Mouse (Mus musculus): ENCODE measurements around the gene Rbfox3. TPM values are rescaled to one million over a fixed set of nuclear protein-coding genes. Genes with fewer than 3 reads are reported as not detected.

Gene Rbfox3
- polyA plus RNA-seq, 1 experiment from 2014 or later: 0.13 TPM

- ATAC-seq (ENCODE audit: insufficient read depth): no peak
- no peak overlapping the region for H3K4me2 ChIP-seq
- TF ChIP-seq CTCF (IDR thresholded peaks at IDR 0.05; ENCODE audit: low read depth): 0 out of 2 replicates have a peak, but pooled peaks have one; percentile 7
- H3K9ac ChIP-seq: no peak overlapping the region
- 71% methylated on average over 6 of the region's 6 CpGs for WGBS
- DNase-seq: no peak
- H3K27me3 ChIP-seq (ENCODE audit: insufficient read depth, low read length): no peaks in the 10 kb centered on the region
- no peaks in the 10 kb centered on the region for H3K36me3 ChIP-seq (ENCODE audit: insufficient read depth)
- H3K9me3 ChIP-seq (ENCODE audit: low read depth, low read length): no peaks in the 10 kb centered on the region
- H3K4me3 ChIP-seq (ENCODE audit: low read depth, low read length): no peak overlapping the region
- H3K27ac ChIP-seq (ENCODE audit: low read depth): no peak overlapping the region
- H3K4me1 ChIP-seq (ENCODE audit: insufficient read depth): no peaks in the 10 kb centered on the region
Observed at GRCm38 (mm10) chr11:118671958-118672357, 239.4 kb downstream of the Rbfox3 start.

GRCm38 (mm10) chr11:118671216-118671615, 240.2 kb downstream of the Rbfox3 start:
- no peak for ATAC-seq (ENCODE audit: insufficient read depth)
- 76% methylated on average over 6 of the region's 6 CpGs for WGBS

GRCm38 (mm10) chr11:118669820-118670219, 241.6 kb downstream of the Rbfox3 start:
- no peaks in the 10 kb centered on the region for H3K27me3 ChIP-seq (ENCODE audit: insufficient read depth, low read length)
- 61% methylated on average over 5 of the region's 5 CpGs for WGBS
- H3K4me2 ChIP-seq: no peak overlapping the region
- H3K4me1 ChIP-seq (ENCODE audit: insufficient read depth): no peaks in the 10 kb centered on the region
- ATAC-seq (ENCODE audit: insufficient read depth): no peak
- H3K9ac ChIP-seq: no peak overlapping the region
- DNase-seq: no peak
- TF ChIP-seq CTCF (IDR thresholded peaks at IDR 0.05; ENCODE audit: low read depth): no peak
- H3K4me3 ChIP-seq (ENCODE audit: low read depth, low read length): no peak overlapping the region
- no peaks in the 10 kb centered on the region for H3K36me3 ChIP-seq (ENCODE audit: insufficient read depth)
- no peak overlapping the region for H3K27ac ChIP-seq (ENCODE audit: low read depth)
- no peaks in the 10 kb centered on the region for H3K9me3 ChIP-seq (ENCODE audit: low read depth, low read length)

More at GRCm38 (mm10) chr11:118671216-118671615, 240.2 kb downstream of the Rbfox3 start:
- no peak overlapping the region for H3K27ac ChIP-seq (ENCODE audit: low read depth)
- no peak for DNase-seq
- H3K36me3 ChIP-seq (ENCODE audit: insufficient read depth): no peaks in the 10 kb centered on the region
- H3K4me2 ChIP-seq: no peak overlapping the region
- no peaks in the 10 kb centered on the region for H3K9me3 ChIP-seq (ENCODE audit: low read depth, low read length)
- H3K27me3 ChIP-seq (ENCODE audit: insufficient read depth, low read length): no peaks in the 10 kb centered on the region
- no peaks in the 10 kb centered on the region for H3K4me1 ChIP-seq (ENCODE audit: insufficient read depth)
- no peak overlapping the region for H3K9ac ChIP-seq
- TF ChIP-seq CTCF (IDR thresholded peaks at IDR 0.05; ENCODE audit: low read depth): no peak
- no peak overlapping the region for H3K4me3 ChIP-seq (ENCODE audit: low read depth, low read length)

DNA sequence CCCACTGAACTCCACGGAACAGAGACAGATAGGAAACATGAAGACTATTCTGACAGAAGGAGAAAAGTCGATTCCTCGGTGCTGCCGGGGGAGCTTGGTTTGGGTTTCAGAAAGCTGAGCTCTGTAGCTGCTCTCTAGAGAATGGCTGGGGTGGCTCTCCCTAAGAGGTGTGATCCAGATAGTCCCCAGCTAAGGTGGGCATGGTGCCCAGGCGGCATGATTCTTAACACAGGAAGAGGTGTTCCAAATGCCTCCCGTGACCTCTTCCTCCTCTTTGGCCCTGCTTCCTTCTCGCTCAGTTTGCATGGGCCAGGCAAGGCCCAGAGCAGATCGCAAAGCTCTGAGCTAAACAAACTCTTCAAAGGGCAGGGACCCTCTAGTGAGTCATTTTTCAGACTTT, 243.0 kb downstream of the Rbfox3 start:
- Histone ChIP-seq H3K27ac (ENCODE audit: low read depth) (no peak overlapping the region), H3K9ac (no peak overlapping the region), H3K4me1 (ENCODE audit: insufficient read depth) (no peaks in the 10 kb centered on the region), H3K4me2 (no peak overlapping the region), H3K36me3 (ENCODE audit: insufficient read depth) (no peaks in the 10 kb centered on the region), H3K4me3 (ENCODE audit: low read depth, low read length) (no peak overlapping the region), H3K27me3 (ENCODE audit: insufficient read depth, low read length) (no peaks in the 10 kb centered on the region), H3K9me3 (ENCODE audit: low read depth, low read length) (no peaks in the 10 kb centered on the region)
- WGBS: 57% methylated on average over 8 of the region's 8 CpGs
- ATAC-seq (ENCODE audit: insufficient read depth) (no peak), DNase-seq (no peak)
- no peak for TF ChIP-seq CTCF (IDR thresholded peaks at IDR 0.05; ENCODE audit: low read depth)

DNA sequence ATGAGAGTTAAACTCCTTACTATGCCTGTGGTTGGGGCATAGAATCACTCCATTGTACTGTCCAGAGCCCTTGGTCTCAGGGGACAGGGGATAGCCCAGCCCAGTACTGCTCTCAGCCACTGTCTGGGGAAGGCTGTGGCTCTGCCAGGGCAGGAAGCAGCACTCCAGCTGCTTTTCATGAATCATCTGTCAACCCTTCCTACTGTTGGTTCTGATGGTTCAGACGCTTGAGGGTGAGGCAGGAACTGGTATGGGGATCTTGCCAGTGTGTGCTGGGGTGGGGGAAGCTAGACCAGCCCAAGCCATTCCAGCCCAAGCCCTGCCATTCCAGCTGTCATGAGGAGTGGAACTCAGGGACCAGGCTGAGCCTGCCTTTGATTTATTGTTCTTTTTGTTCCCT, 243.5 kb downstream of the Rbfox3 start:
- no peaks in the 10 kb centered on the region for H3K4me1 ChIP-seq (ENCODE audit: insufficient read depth)
- no peaks in the 10 kb centered on the region for H3K9me3 ChIP-seq (ENCODE audit: low read depth, low read length)
- ATAC-seq (ENCODE audit: insufficient read depth): no peak
- H3K27ac ChIP-seq (ENCODE audit: low read depth): no peak overlapping the region
- H3K27me3 ChIP-seq (ENCODE audit: insufficient read depth, low read length): no peaks in the 10 kb centered on the region
- 13% methylated on average over 1 of the region's 1 CpGs for WGBS
- H3K4me2 ChIP-seq: no peak overlapping the region
- no peak overlapping the region for H3K4me3 ChIP-seq (ENCODE audit: low read depth, low read length)
- no peak for DNase-seq
- no peaks in the 10 kb centered on the region for H3K36me3 ChIP-seq (ENCODE audit: insufficient read depth)
- no peak for TF ChIP-seq CTCF (IDR thresholded peaks at IDR 0.05; ENCODE audit: low read depth)
- H3K9ac ChIP-seq: no peak overlapping the region

GRCm38 (mm10) chr11:118666172-118666571, 245.2 kb downstream of the Rbfox3 start:
- Histone ChIP-seq H3K9me3 (ENCODE audit: low read depth, low read length) (no peaks in the 10 kb centered on the region), H3K9ac (no peak overlapping the region), H3K4me3 (ENCODE audit: low read depth, low read length) (no peak overlapping the region), H3K27ac (ENCODE audit: low read depth) (no peak overlapping the region), H3K27me3 (ENCODE audit: insufficient read depth, low read length) (no peaks in the 10 kb centered on the region), H3K4me1 (ENCODE audit: insufficient read depth) (no peaks in the 10 kb centered on the region), H3K36me3 (ENCODE audit: insufficient read depth) (no peaks in the 10 kb centered on the region), H3K4me2 (no peak overlapping the region)
- TF ChIP-seq CTCF (IDR thresholded peaks at IDR 0.05; ENCODE audit: low read depth): no peak
- ATAC-seq (ENCODE audit: insufficient read depth) (no peak), DNase-seq (no peak)
- 62% methylated on average over 3 of the region's 3 CpGs for WGBS

DNA sequence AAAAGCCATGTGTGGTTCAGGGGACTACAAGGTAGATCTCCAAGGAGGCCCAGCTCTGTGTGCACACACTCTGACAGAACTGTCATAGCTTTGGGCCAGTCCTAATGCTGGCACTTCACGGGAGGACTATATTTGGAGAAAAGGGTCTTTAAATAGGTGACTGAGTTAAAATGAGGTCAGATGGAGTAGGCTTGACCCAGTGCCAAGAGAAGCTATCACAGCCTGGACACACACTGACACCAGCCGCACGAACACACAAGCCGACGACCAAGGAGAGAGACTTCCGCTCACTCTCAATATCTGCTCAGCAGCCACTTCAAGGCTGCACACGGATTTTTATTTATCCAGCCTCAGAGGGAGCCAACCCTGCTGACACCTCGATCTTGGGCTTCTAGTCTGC, 248.1 kb downstream of the Rbfox3 start:
- Histone ChIP-seq H3K4me1 (ENCODE audit: insufficient read depth) (no peaks in the 10 kb centered on the region), H3K27me3 (ENCODE audit: insufficient read depth, low read length) (no peaks in the 10 kb centered on the region), H3K4me3 (ENCODE audit: low read depth, low read length) (no peak overlapping the region), H3K4me2 (no peak overlapping the region), H3K9me3 (ENCODE audit: low read depth, low read length) (no peaks in the 10 kb centered on the region), H3K36me3 (ENCODE audit: insufficient read depth) (no peaks in the 10 kb centered on the region), H3K27ac (ENCODE audit: low read depth) (no peak overlapping the region), H3K9ac (no peak overlapping the region)
- ATAC-seq (ENCODE audit: insufficient read depth) (no peak), DNase-seq (no peak)
- TF ChIP-seq CTCF (IDR thresholded peaks at IDR 0.05; ENCODE audit: low read depth): no peak
- WGBS: 58% methylated on average over 8 of the region's 8 CpGs

DNA sequence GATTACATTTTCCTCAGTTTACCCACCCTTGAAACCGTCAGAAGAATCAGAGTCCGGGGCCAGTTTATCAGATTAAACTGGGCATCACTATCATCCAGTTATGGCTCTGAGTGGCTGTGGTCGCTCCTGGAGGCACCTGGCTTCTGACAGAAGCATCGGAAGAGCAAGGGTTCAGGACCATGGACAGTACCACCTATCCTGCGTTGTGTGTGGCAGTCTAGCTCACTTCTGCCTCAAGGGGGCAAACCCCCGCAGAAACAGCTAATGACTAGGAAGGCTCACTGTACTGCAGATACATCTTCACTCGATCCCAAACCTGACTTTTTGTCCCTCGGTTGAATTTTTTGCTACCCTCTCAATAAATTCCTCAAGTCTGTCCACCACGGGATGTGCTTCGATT, 252.1 kb downstream of the Rbfox3 start:
- H3K27ac ChIP-seq (ENCODE audit: low read depth): no peak overlapping the region
- peak; percentile 81 for TF ChIP-seq CTCF (IDR thresholded peaks at IDR 0.05; ENCODE audit: low read depth)
- H3K4me3 ChIP-seq (ENCODE audit: low read depth, low read length): no peak overlapping the region
- H3K27me3 ChIP-seq (ENCODE audit: insufficient read depth, low read length): no peaks in the 10 kb centered on the region
- no peak overlapping the region for H3K9ac ChIP-seq
- no peaks in the 10 kb centered on the region for H3K36me3 ChIP-seq (ENCODE audit: insufficient read depth)
- no peak overlapping the region for H3K4me2 ChIP-seq
- 11% methylated on average over 10 of the region's 10 CpGs for WGBS
- DNase-seq (peak; percentile 95), ATAC-seq (ENCODE audit: insufficient read depth) (peak; percentile 63; the same call in 1 of the 2 replicates)
- H3K9me3 ChIP-seq (ENCODE audit: low read depth, low read length): no peaks in the 10 kb centered on the region
- no peaks in the 10 kb centered on the region for H3K4me1 ChIP-seq (ENCODE audit: insufficient read depth)
